14 mouse cellular contexts compared by ENCODE assay signal in genomic region chr10:60361615-60362309, GRCm38 (mm10). TPM values are rescaled to one million over a fixed set of nuclear protein-coding genes. Genes with fewer than 3 reads are reported as not detected.
DNase-seq lines count a peak whose midpoint lies in the region; ATAC-seq and TF ChIP-seq lines count a peak whose summit lies in the region.
"Had no signal": no experiment of that assay in that cellular context is flagged by ENCODE, and none has a peak within 500 bp of the region (broad histone marks: within the 10 kb centered on the region; RNA-seq: fewer than 3 reads in every experiment).

No protein-coding gene starts in this region.

- no peak for TF ChIP-seq CTCF in heart, adult 2 months (IDR thresholded peaks at IDR 0.05)
- no peak for TF ChIP-seq CTCF in lung, adult 2 months (IDR thresholded peaks at IDR 0.05; ENCODE audit: insufficient read depth, low read length)
- no peak for TF ChIP-seq CTCF in midbrain, postnatal 0 days (IDR thresholded peaks at IDR 0.05)
- no peak for TF ChIP-seq CTCF in kidney, adult 2 months (conservative IDR thresholded peaks at IDR 0.05; ENCODE audit: insufficient read depth, insufficient read length, low read depth, low read length)

- peaks cover 5% of the 10 kb centered on the region for H3K4me1 ChIP-seq in heart, adult 2 months (ENCODE audit: control insufficient read depth, insufficient read depth, low read length)
- H3K4me1 ChIP-seq in heart, embryonic 11.5 days (ENCODE audit: control insufficient read depth, insufficient read depth, low read length) = peaks cover 9% of the 10 kb centered on the region; the same call in 1 of the 2 replicates
- peaks cover 4% of the 10 kb centered on the region for H3K4me1 ChIP-seq in lung, embryonic 16.5 days (replicated peaks; ENCODE audit: control insufficient read depth, insufficient read depth, low read length)
- peaks cover 2% of the 10 kb centered on the region; the same call in 1 of the 2 replicates for H3K4me1 ChIP-seq in lung, adult 2 months (ENCODE audit: control insufficient read depth, insufficient read depth, low read length)
- peaks cover 11% of the 10 kb centered on the region for H3K4me1 ChIP-seq in embryonic facial prominence, embryonic 14.5 days (ENCODE audit: control insufficient read depth, insufficient read depth, low read length)
- H3K4me1 ChIP-seq in midbrain, postnatal 0 days (ENCODE audit: insufficient read depth, low read length) = no peaks in the 10 kb centered on the region
- H3K4me1 ChIP-seq in kidney, adult 2 months (ENCODE audit: control insufficient read depth, insufficient read depth, low read length) = no peaks in the 10 kb centered on the region

- no peaks in the 10 kb centered on the region for H3K9me3 ChIP-seq in heart, embryonic 11.5 days (replicated peaks; ENCODE audit: control insufficient read depth, low read length)
- H3K9me3 ChIP-seq in lung, embryonic 16.5 days (ENCODE audit: control insufficient read depth, low read length) = no peaks in the 10 kb centered on the region
- H3K9me3 ChIP-seq in embryonic facial prominence, embryonic 14.5 days (ENCODE audit: control insufficient read depth, low read length) = no peaks in the 10 kb centered on the region
- no peaks in the 10 kb centered on the region for H3K9me3 ChIP-seq in midbrain, postnatal 0 days (ENCODE audit: low read length)

- no peak for ATAC-seq in heart, embryonic 11.5 days (replicated peaks; ENCODE audit: insufficient number of reproducible peaks, low FRiP score, low TSS enrichment)
- no peak for ATAC-seq in lung, embryonic 16.5 days (ENCODE audit: low read depth)
- no peak for ATAC-seq in embryonic facial prominence, embryonic 14.5 days (ENCODE audit: low read depth)
- no peak for ATAC-seq in midbrain, postnatal 0 days (ENCODE audit: low FRiP score)

- no peak for DNase-seq in heart, adult 2 months
- no peak for DNase-seq in lung, adult 2 months
- DNase-seq in embryonic facial prominence, embryonic 14.5 days (ENCODE audit: low spot score) = peak; percentile 25
- peak; percentile 30 for DNase-seq in midbrain, postnatal 0 days (ENCODE audit: low spot score)
- DNase-seq in urinary bladder, postnatal 25 days (ENCODE audit: low spot score) = no peak
- DNase-seq in kidney, adult 2 months = no peak
- DNase-seq: cerebellum, postnatal 36 days; kidney, adult 11 months; lung, postnatal 4 days; thymus, postnatal 25 days had no signal

- no peaks in the 10 kb centered on the region for H3K36me3 ChIP-seq in heart, adult 2 months (ENCODE audit: control insufficient read depth, insufficient read depth, low read length)
- no peaks in the 10 kb centered on the region for H3K36me3 ChIP-seq in heart, embryonic 11.5 days (ENCODE audit: control insufficient read depth, insufficient read depth, low read length)
- no peaks in the 10 kb centered on the region for H3K36me3 ChIP-seq in lung, embryonic 16.5 days (ENCODE audit: control insufficient read depth, insufficient read depth, low read length)
- H3K36me3 ChIP-seq in embryonic facial prominence, embryonic 14.5 days (ENCODE audit: control insufficient read depth, insufficient read depth, low read length) = no peaks in the 10 kb centered on the region
- no peaks in the 10 kb centered on the region for H3K36me3 ChIP-seq in midbrain, postnatal 0 days (ENCODE audit: insufficient read depth, low read length)
- H3K36me3 ChIP-seq in kidney, adult 2 months (ENCODE audit: control insufficient read depth, insufficient read depth, low read length) = no peaks in the 10 kb centered on the region

- H3K4me3 ChIP-seq in heart, adult 2 months = no peak overlapping the region
- no peak overlapping the region for H3K4me3 ChIP-seq in heart, embryonic 11.5 days (ENCODE audit: low read depth, low read length)
- H3K4me3 ChIP-seq in lung, embryonic 16.5 days (ENCODE audit: low read length) = no peak overlapping the region
- no peak overlapping the region for H3K4me3 ChIP-seq in lung, adult 2 months (replicated peaks; ENCODE audit: extremely low read depth, low read depth, low read length)
- H3K4me3 ChIP-seq in embryonic facial prominence, embryonic 14.5 days (ENCODE audit: low read depth, low read length) = no peak overlapping the region
- H3K4me3 ChIP-seq in midbrain, postnatal 0 days (ENCODE audit: low read depth, low read length) = no peak overlapping the region
- H3K4me3 ChIP-seq in kidney, adult 2 months (ENCODE audit: insufficient read depth, low read depth, low read length) = no peak overlapping the region
- H3K4me3 ChIP-seq: erythroblast, embryonic 14.5 days; myocyte had no signal

- no peaks in the 10 kb centered on the region for H3K79me2 ChIP-seq in heart, adult 2 months (replicated peaks; ENCODE audit: control insufficient read depth, insufficient read depth, low read length)

- no peak for TF ChIP-seq EP300 in heart, adult 2 months (IDR thresholded peaks at IDR 0.05; ENCODE audit: insufficient read depth, low read depth, low read length)

- intact Hi-C loops in heart, adult 2 months (cut with DNase I) = no loop called here

- H3K27ac ChIP-seq in heart, adult 2 months = peak overlapping the region; percentile 30; the same call in 1 of the 2 replicates
- no peak overlapping the region for H3K27ac ChIP-seq in heart, embryonic 11.5 days (ENCODE audit: low read depth, low read length)
- H3K27ac ChIP-seq in lung, embryonic 16.5 days (ENCODE audit: low read length) = peak overlapping the region; percentile 36
- H3K27ac ChIP-seq in embryonic facial prominence, embryonic 14.5 days (replicated peaks; ENCODE audit: low read depth, low read length) = no peak overlapping the region; the same call in 1 of the 2 replicates
- no peak overlapping the region for H3K27ac ChIP-seq in midbrain, postnatal 0 days (ENCODE audit: low read depth, low read length)
- H3K27ac ChIP-seq in kidney, adult 2 months (ENCODE audit: insufficient read depth, low read depth, low read length) = no peak overlapping the region

- H3K9ac ChIP-seq in heart, adult 2 months (ENCODE audit: low read depth, low read length) = no peak overlapping the region
- H3K9ac ChIP-seq in heart, embryonic 11.5 days (ENCODE audit: low read depth, low read length) = no peak overlapping the region
- no peak overlapping the region for H3K9ac ChIP-seq in lung, embryonic 16.5 days (ENCODE audit: low read length)
- H3K9ac ChIP-seq in embryonic facial prominence, embryonic 14.5 days (ENCODE audit: low read depth, low read length) = no peak overlapping the region
- H3K9ac ChIP-seq in midbrain, postnatal 0 days (replicated peaks; ENCODE audit: low read length, poor library complexity, severe bottlenecking) = no peak overlapping the region

- no peaks in the 10 kb centered on the region for H3K27me3 ChIP-seq in heart, adult 2 months (ENCODE audit: control insufficient read depth, insufficient read depth, low read length)
- no peaks in the 10 kb centered on the region for H3K27me3 ChIP-seq in heart, embryonic 11.5 days (ENCODE audit: control insufficient read depth, insufficient read depth, low read length)
- no peaks in the 10 kb centered on the region for H3K27me3 ChIP-seq in lung, embryonic 16.5 days (ENCODE audit: control insufficient read depth, insufficient read depth, low read depth, low read length)
- H3K27me3 ChIP-seq in embryonic facial prominence, embryonic 14.5 days (replicated peaks; ENCODE audit: control insufficient read depth, insufficient read depth, low read length) = no peaks in the 10 kb centered on the region
- H3K27me3 ChIP-seq in midbrain, postnatal 0 days (ENCODE audit: insufficient read depth, low read length) = no peaks in the 10 kb centered on the region
- no peaks in the 10 kb centered on the region; the same call in 1 of the 2 replicates for H3K27me3 ChIP-seq in kidney, adult 2 months (replicated peaks; ENCODE audit: control insufficient read depth, insufficient read depth, low read length)

- H3K4me2 ChIP-seq in heart, embryonic 11.5 days = no peak overlapping the region
- H3K4me2 ChIP-seq in lung, embryonic 16.5 days (ENCODE audit: low read depth, low read length) = no peak overlapping the region
- no peak overlapping the region for H3K4me2 ChIP-seq in embryonic facial prominence, embryonic 14.5 days (ENCODE audit: low read depth, low read length)
- H3K4me2 ChIP-seq in midbrain, postnatal 0 days (ENCODE audit: low read depth, low read length, poor library complexity, severe bottlenecking) = no peak overlapping the region

- WGBS in heart, adult 2 months = 68% methylated on average over 12 of the region's 12 CpGs
- WGBS in heart, embryonic 11.5 days (ENCODE audit: insufficient replicate concordance) = 73% methylated on average over 12 of the region's 12 CpGs
- WGBS in lung, embryonic 16.5 days = 49% methylated on average over 12 of the region's 12 CpGs
- WGBS in lung, adult 2 months = 45% methylated on average over 12 of the region's 12 CpGs
- 50% methylated on average over 12 of the region's 12 CpGs for WGBS in embryonic facial prominence, embryonic 14.5 days
- 56% methylated on average over 12 of the region's 12 CpGs for WGBS in midbrain, postnatal 0 days
- 52% methylated on average over 12 of the region's 12 CpGs for WGBS in kidney, adult 2 months

- TF ChIP-seq POLR2A in heart, adult 2 months (IDR thresholded peaks at IDR 0.05; ENCODE audit: insufficient read depth, low read depth, low read length) = no peak
- no peak for TF ChIP-seq POLR2A in lung, adult 2 months (IDR thresholded peaks at IDR 0.05; ENCODE audit: borderline replicate concordance, extremely low read depth, low read depth, low read length)
- TF ChIP-seq POLR2A in kidney, adult 2 months (IDR thresholded peaks at IDR 0.05; ENCODE audit: low read depth, low read length) = no peak

RNA-seq across cellular contexts. Expression of gene Vsir, which starts 15.1 kb away (rescaled TPM):
- 10 to 100 TPM; 14.9 to 20.9 TPM for total RNA-seq in heart, adult 2 months (2021)
- 28.1 and 39.7 TPM in 2 replicates for polyA plus RNA-seq in heart, adult 2 months (2012; rRNA removed)
- 1.2 and 1.9 TPM in 2 replicates for polyA plus RNA-seq in heart, embryonic 11.5 days (2014; fragmentation: Nextera tagmentation; extraction: Ambion mirVana)
- polyA plus RNA-seq in lung, embryonic 16.5 days (2015; fragmentation: Nextera tagmentation; extraction: Ambion mirVana) = 5.8 and 8.9 TPM in 2 replicates
- polyA plus RNA-seq in lung, adult 2 months (2012; rRNA removed) = 87.9 and 105 TPM in 2 replicates
- polyA plus RNA-seq in embryonic facial prominence, embryonic 14.5 days (2014; fragmentation: Nextera tagmentation; extraction: Ambion mirVana) = 5.5 and 6.6 TPM in 2 replicates
- total RNA-seq in midbrain, postnatal 0 days (2014; rRNA removed) = 5.9 and 15.8 TPM in 2 replicates
- polyA plus RNA-seq in midbrain, postnatal 0 days (2015; fragmentation: Nextera tagmentation; extraction: Ambion mirVana) = 3.4 and 3.7 TPM in 2 replicates
- 15.7 and 20.8 TPM in 2 replicates for polyA plus RNA-seq in kidney, adult 2 months (2012; rRNA removed)

RNA-seq across cellular contexts. Expression of gene Gm17455, which starts 37.8 kb away (rescaled TPM):
- total RNA-seq in heart, adult 2 months (2021) = not detected
- 0.56 and 1.9 TPM in 2 replicates for polyA plus RNA-seq in heart, adult 2 months (2012; rRNA removed)
- polyA plus RNA-seq in heart, embryonic 11.5 days (2014; fragmentation: Nextera tagmentation; extraction: Ambion mirVana) = 0.66 and 1.6 TPM in 2 replicates
- polyA plus RNA-seq in lung, embryonic 16.5 days (2015; fragmentation: Nextera tagmentation; extraction: Ambion mirVana) = 2.5 and 3.1 TPM in 2 replicates
- polyA plus RNA-seq in lung, adult 2 months (2012; rRNA removed) = 0.33 and 1.2 TPM in 2 replicates
- polyA plus RNA-seq in embryonic facial prominence, embryonic 14.5 days (2014; fragmentation: Nextera tagmentation; extraction: Ambion mirVana) = 1.4 and 1.7 TPM in 2 replicates
- total RNA-seq in midbrain, postnatal 0 days (2014; rRNA removed) = 0.93 and 1.9 TPM in 2 replicates
- polyA plus RNA-seq in midbrain, postnatal 0 days (2015; fragmentation: Nextera tagmentation; extraction: Ambion mirVana) = 6.9 and 12.5 TPM in 2 replicates
- not detected in 2 replicates for polyA plus RNA-seq in kidney, adult 2 months (2012; rRNA removed)
- polyA plus RNA-seq: erythroblast, embryonic 14.5 days had no signal

Comparison
In these comparisons a context has a peak if more than half of its experiments do, and no peak if none do; other contexts are left out.
1. H3K27ac ChIP-seq: peak in heart, adult 2 months (single experiment) and lung, embryonic 16.5 days (single experiment); none in heart, embryonic 11.5 days (single experiment), embryonic facial prominence, embryonic 14.5 days (single experiment), midbrain, postnatal 0 days (single experiment) and kidney, adult 2 months (single experiment).
2. DNase-seq: peak in embryonic facial prominence, embryonic 14.5 days (single experiment) and midbrain, postnatal 0 days (single experiment); none in heart, adult 2 months (0 of 2), lung, adult 2 months (single experiment), urinary bladder, postnatal 25 days (single experiment) and kidney, adult 2 months (single experiment).